Mouse (Mus musculus): Measurements from ENCODE around the gene Tapbp.
A peak's percentile ranks its signal among the peaks of the same experiment; 100 is the strongest.
"Not testable (repeated sequence)": the region's sequence is repeated elsewhere in the genome, so short reads cannot be mapped to it uniquely, and the experiment has no call there.

Tapbp gene

GRCm38 (mm10) chr17:33903911-33904651, 11.6 kb upstream of the Tapbp start:
- not testable (repeated sequence) for DNase-seq (ENCODE audit: extremely low spot score)

GRCm38 (mm10) chr17:33904835-33905234, 10.9 kb upstream of the Tapbp start, which contains the start of gene Platr17:
Platr17 (plus strand) TSS chr17:33905135.
- not testable (repeated sequence) for DNase-seq (ENCODE audit: extremely low spot score)

- DNase-seq (ENCODE audit: extremely low spot score), result peak; percentile 51
Observed at GRCm38 (mm10) chr17:33908331-33909076, 7.2 kb upstream of the Tapbp start.

- DNase-seq (ENCODE audit: extremely low spot score), result peak; percentile 99
Observed at GRCm38 (mm10) chr17:33909077-33909868, 6.4 kb upstream of the Tapbp start, which contains the start of gene Daxx. Daxx (plus strand) TSS chr17:33909414.

- DNase-seq (ENCODE audit: extremely low spot score), result no peak
Observed at GRCm38 (mm10) chr17:33909869-33910250, 5.8 kb upstream of the Tapbp start.

GRCm38 (mm10) chr17:33910346-33911051, 5.2 kb upstream of the Tapbp start:
- no peak for DNase-seq (ENCODE audit: extremely low spot score)

GRCm38 (mm10) chr17:33911052-33911812, 4.5 kb upstream of the Tapbp start:
- no peak for DNase-seq (ENCODE audit: extremely low spot score)

GRCm38 (mm10) chr17:33911813-33912414, 3.8 kb upstream of the Tapbp start:
- DNase-seq (ENCODE audit: extremely low spot score), result no peak

- DNase-seq (ENCODE audit: extremely low spot score), result no peak
Observed at GRCm38 (mm10) chr17:33913264-33913663, 2.4 kb upstream of the Tapbp start.

GRCm38 (mm10) chr17:33913905-33914304, 1.8 kb upstream of the Tapbp start:
- no peak for DNase-seq (ENCODE audit: extremely low spot score)

- no peak for DNase-seq (ENCODE audit: extremely low spot score)
Observed at GRCm38 (mm10) chr17:33914969-33915391, 719 bp upstream of the Tapbp start.

- DNase-seq (ENCODE audit: extremely low spot score), result no peak
Observed at GRCm38 (mm10) chr17:33916294-33916693, 595 bp downstream of the Tapbp start.

GRCm38 (mm10) chr17:33916847-33917655, 1.4 kb downstream of the Tapbp start:
- no peak for DNase-seq (ENCODE audit: extremely low spot score)

- no peak for DNase-seq (ENCODE audit: extremely low spot score)
Observed at GRCm38 (mm10) chr17:33917656-33918292, 2.1 kb downstream of the Tapbp start.

- no peak for DNase-seq (ENCODE audit: extremely low spot score)
Observed at GRCm38 (mm10) chr17:33918293-33919203, 2.8 kb downstream of the Tapbp start.

GRCm38 (mm10) chr17:33919351-33920281, 3.9 kb downstream of the Tapbp start:
- DNase-seq (ENCODE audit: extremely low spot score), result peak; percentile 60

Data from embryo, embryonic 9.5 days (tissue).